Comparison of ENCODE assay signal across 9 mouse cellular contexts in the genomic region with DNA sequence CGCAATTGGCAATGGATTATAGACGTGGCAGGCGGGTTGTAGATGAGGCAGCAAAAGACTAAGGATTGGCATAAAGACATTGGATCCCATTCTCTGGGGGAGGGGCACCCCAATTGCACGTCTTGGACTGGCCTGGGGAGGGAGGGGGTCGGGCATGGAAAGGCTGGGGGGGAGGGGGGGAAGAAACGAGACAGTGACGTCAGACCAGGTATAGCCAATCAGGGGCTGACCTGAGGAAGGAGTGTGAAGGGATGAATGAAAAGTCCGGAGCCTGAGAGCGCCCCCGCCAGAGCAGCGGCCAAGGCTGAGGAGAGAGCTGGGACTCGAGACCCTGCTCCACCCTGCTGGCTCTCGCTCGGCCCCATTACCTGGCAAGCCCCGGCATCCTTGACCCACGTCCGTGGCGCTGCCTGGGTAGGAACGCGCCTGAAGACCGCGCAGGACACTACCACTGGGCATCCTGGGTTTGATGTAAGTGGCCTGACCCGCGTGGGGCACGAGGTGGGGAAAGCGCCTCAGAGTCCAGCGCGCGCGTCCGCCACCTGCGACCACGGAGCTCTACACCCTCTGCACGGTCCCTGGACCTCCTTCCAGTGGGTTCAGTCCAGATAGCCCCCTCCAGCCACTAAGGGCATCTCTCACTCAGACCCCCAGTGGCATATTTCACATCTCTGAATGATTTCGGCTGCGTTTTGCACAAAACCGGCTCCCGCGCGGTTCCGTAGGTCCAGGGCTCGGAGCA. TPM values are rescaled to one million over a fixed set of nuclear protein-coding genes. Genes with fewer than 3 reads are reported as not detected.
DNase-seq lines count a peak whose midpoint lies in the region; ATAC-seq lines count a peak whose summit lies in the region.
"Had no signal": no experiment of that assay in that cellular context is flagged by ENCODE, and none has a peak within 500 bp of the region (broad histone marks: within the 10 kb centered on the region; RNA-seq: fewer than 3 reads in every experiment).

No protein-coding gene starts in this region.

- H3K27me3 ChIP-seq in kidney, embryonic 15.5 days: peaks cover 98% of the 10 kb centered on the region
- peaks cover 97% of the 10 kb centered on the region for H3K27me3 ChIP-seq in limb, embryonic 15.5 days
- H3K27me3 ChIP-seq in stomach, embryonic 16.5 days (ENCODE audit: control insufficient read depth, insufficient read depth, low read length): peaks cover 85% of the 10 kb centered on the region

- peak overlapping the region; percentile 47 for H3K4me2 ChIP-seq in kidney, embryonic 15.5 days
- H3K4me2 ChIP-seq in limb, embryonic 15.5 days: peak overlapping the region; percentile 32; the same call in 1 of the 2 replicates
- no peak overlapping the region for H3K4me2 ChIP-seq in stomach, embryonic 16.5 days (ENCODE audit: low read depth, low read length)

- H3K4me3 ChIP-seq in kidney, embryonic 15.5 days (replicated peaks): peak overlapping the region; percentile 29
- H3K4me3 ChIP-seq in limb, embryonic 15.5 days: peak overlapping the region; percentile 23
- peak overlapping the region; percentile 31 for H3K4me3 ChIP-seq in stomach, embryonic 16.5 days (replicated peaks; ENCODE audit: low read length)

- WGBS in kidney, embryonic 15.5 days: 1% methylated on average over 42 of the region's 42 CpGs
- under 1% methylated on average over 42 of the region's 42 CpGs for WGBS in limb, embryonic 15.5 days
- 1% methylated on average over 42 of the region's 42 CpGs for WGBS in stomach, embryonic 16.5 days

- peaks cover 19% of the 10 kb centered on the region for H3K4me1 ChIP-seq in kidney, embryonic 15.5 days
- H3K4me1 ChIP-seq in limb, embryonic 15.5 days: peaks cover 17% of the 10 kb centered on the region
- H3K4me1 ChIP-seq in stomach, embryonic 16.5 days (ENCODE audit: control insufficient read depth, insufficient read depth, low read length): peaks cover 13% of the 10 kb centered on the region

- no peak overlapping the region for H3K9ac ChIP-seq in kidney, embryonic 15.5 days
- H3K9ac ChIP-seq in limb, embryonic 15.5 days: no peak overlapping the region
- no peak overlapping the region for H3K9ac ChIP-seq in stomach, embryonic 16.5 days (ENCODE audit: low read length)

- no peaks in the 10 kb centered on the region for H3K36me3 ChIP-seq in kidney, embryonic 15.5 days
- H3K36me3 ChIP-seq in limb, embryonic 15.5 days: no peaks in the 10 kb centered on the region
- H3K36me3 ChIP-seq in stomach, embryonic 16.5 days (ENCODE audit: control insufficient read depth, insufficient read depth, low read length): no peaks in the 10 kb centered on the region

- H3K9me3 ChIP-seq in kidney, embryonic 15.5 days (replicated peaks): no peaks in the 10 kb centered on the region
- H3K9me3 ChIP-seq in limb, embryonic 15.5 days: no peaks in the 10 kb centered on the region
- H3K9me3 ChIP-seq in stomach, embryonic 16.5 days (replicated peaks; ENCODE audit: control insufficient read depth, low read length): no peaks in the 10 kb centered on the region

- no peak overlapping the region for H3K27ac ChIP-seq in kidney, embryonic 15.5 days
- no peak overlapping the region for H3K27ac ChIP-seq in limb, embryonic 15.5 days
- no peak overlapping the region for H3K27ac ChIP-seq in stomach, embryonic 16.5 days (ENCODE audit: low read length)

- DNase-seq in kidney, postnatal 10 days: no peak
- DNase-seq in cerebellum, adult 11-12 months: peak; percentile 85
- DNase-seq in frontal cortex, postnatal 10 days (ENCODE audit: low spot score in 2 of 2): peak; percentile 74 to 81
- no peak for DNase-seq in spleen, adult 12 weeks (ENCODE audit: low spot score)
- DNase-seq in thymus, postnatal 10 days (ENCODE audit: low spot score in 2 of 2): no peak

- ATAC-seq in kidney, embryonic 15.5 days (replicated peaks; ENCODE audit: low FRiP score): no peak
- no peak for ATAC-seq in limb, embryonic 15.5 days (ENCODE audit: insufficient number of reproducible peaks, low FRiP score, low TSS enrichment, low read depth)
- no peak; the same call in 1 of the 2 replicates for ATAC-seq in stomach, embryonic 16.5 days (ENCODE audit: insufficient read depth, low FRiP score)
- ATAC-seq: Patski had no signal

RNA-seq across cellular contexts. Expression of gene Rhbg, which starts 40.1 kb away (rescaled TPM):
- 6.5 and 6.6 TPM in 2 replicates for polyA plus RNA-seq in kidney, embryonic 15.5 days (2015; fragmentation: Nextera tagmentation; extraction: Ambion mirVana)
- polyA plus RNA-seq in limb, embryonic 15.5 days (2015; fragmentation: Nextera tagmentation; extraction: Ambion mirVana): 24.1 and 25.6 TPM in 2 replicates
- polyA plus RNA-seq in stomach, embryonic 16.5 days (2015; fragmentation: Nextera tagmentation; extraction: Ambion mirVana): 11.7 and 15.0 TPM in 2 replicates
- polyA plus RNA-seq: Patski had no signal

Comparison
In these comparisons a context has a peak if more than half of its experiments do, and no peak if none do; other contexts are left out.
1. DNase-seq: peak in cerebellum, adult 11-12 months (single experiment) and frontal cortex, postnatal 10 days (2 of 2); none in kidney, postnatal 10 days (single experiment), spleen, adult 12 weeks (single experiment) and thymus, postnatal 10 days (0 of 2).
2. Peak in every context shown above with its lines, with median percentiles within 50 percentile points of each other: H3K4me3 ChIP-seq.